ENCODE assay signal across 8 mouse cellular contexts in genomic region chr1:36302957-36303356, GRCm38 (mm10). TPM values are rescaled to one million over a fixed set of nuclear protein-coding genes. Genes with fewer than 3 reads are reported as not detected.
DNase-seq lines count a peak whose midpoint lies in the region; ATAC-seq and TF ChIP-seq lines count a peak whose summit lies in the region.

No protein-coding gene starts in this region.

- H3K9me3 ChIP-seq in heart, embryonic 10.5 days = no peaks in the 10 kb centered on the region
- H3K9me3 ChIP-seq in E14TG2a.4 (ENCODE audit: low read length) = no peaks in the 10 kb centered on the region
- H3K9me3 ChIP-seq in heart, postnatal 0 days (replicated peaks; ENCODE audit: control insufficient read depth, low read length) = no peaks in the 10 kb centered on the region
- no peaks in the 10 kb centered on the region for H3K9me3 ChIP-seq in liver, embryonic 15.5 days (replicated peaks)

- 14% methylated on average over 8 of the region's 9 CpGs for WGBS in heart, embryonic 10.5 days
- WGBS in heart, postnatal 0 days = 15% methylated on average over 9 of the region's 9 CpGs
- 11% methylated on average over 9 of the region's 9 CpGs for WGBS in liver, embryonic 15.5 days (ENCODE audit: insufficient replicate concordance)

- TF ChIP-seq CTCF in E14TG2a.4 (conservative IDR thresholded peaks at IDR 0.05; ENCODE audit: low read length) = no peak
- no peak for TF ChIP-seq CTCF in heart, postnatal 0 days (IDR thresholded peaks at IDR 0.05; ENCODE audit: low read depth)

- H3K9ac ChIP-seq in heart, postnatal 0 days (replicated peaks; ENCODE audit: low read depth, low read length) = peak overlapping the region; percentile 31; the same call in 1 of the 2 replicates
- H3K9ac ChIP-seq in liver, embryonic 15.5 days = no peak overlapping the region

- intact Hi-C loops in heart, postnatal 10 days (cut with DNase I) = no loop called here

- H3K27ac ChIP-seq in heart, embryonic 10.5 days = peak overlapping the region; percentile 77; the same call in 1 of the 2 replicates
- H3K27ac ChIP-seq in heart, postnatal 0 days (ENCODE audit: low read depth) = peak overlapping the region; percentile 79
- no peak overlapping the region for H3K27ac ChIP-seq in liver, embryonic 15.5 days (replicated peaks)

- peaks cover 16% of the 10 kb centered on the region for H3K4me1 ChIP-seq in heart, embryonic 10.5 days
- H3K4me1 ChIP-seq in E14TG2a.4 (replicated peaks; ENCODE audit: low read depth, low read length) = peaks cover 29% of the 10 kb centered on the region
- peaks cover 21% of the 10 kb centered on the region for H3K4me1 ChIP-seq in heart, postnatal 0 days (ENCODE audit: control insufficient read depth, insufficient read depth)
- H3K4me1 ChIP-seq in liver, embryonic 15.5 days (replicated peaks) = peaks cover 3% of the 10 kb centered on the region

- H3K4me3 ChIP-seq in heart, embryonic 10.5 days = peak overlapping the region; percentile 55
- H3K4me3 ChIP-seq in E14TG2a.4 (replicated peaks; ENCODE audit: low read length) = peak overlapping the region; percentile 79
- H3K4me3 ChIP-seq in heart, postnatal 0 days (ENCODE audit: low read depth, low read length) = peak overlapping the region; percentile 30
- peak overlapping the region; percentile 25; the same call in 1 of the 2 replicates for H3K4me3 ChIP-seq in liver, embryonic 15.5 days (replicated peaks)

- peaks cover 60% of the 10 kb centered on the region for H3K27me3 ChIP-seq in heart, embryonic 10.5 days (ENCODE audit: insufficient read depth, poor library complexity, severe bottlenecking)
- peaks cover 71% of the 10 kb centered on the region for H3K27me3 ChIP-seq in E14TG2a.4 (ENCODE audit: insufficient read depth, low read length)
- no peaks in the 10 kb centered on the region for H3K27me3 ChIP-seq in heart, postnatal 0 days (ENCODE audit: control insufficient read depth, insufficient read depth, low read length)
- H3K27me3 ChIP-seq in liver, embryonic 15.5 days = peaks cover 77% of the 10 kb centered on the region

- no peak for ATAC-seq in heart, postnatal 0 days (ENCODE audit: insufficient read depth, low read depth)
- no peak for ATAC-seq in liver, embryonic 15.5 days (ENCODE audit: insufficient read depth)

- H3K36me3 ChIP-seq in heart, embryonic 10.5 days = no peaks in the 10 kb centered on the region
- H3K36me3 ChIP-seq in E14TG2a.4 (ENCODE audit: insufficient read depth, low read length) = no peaks in the 10 kb centered on the region
- no peaks in the 10 kb centered on the region for H3K36me3 ChIP-seq in heart, postnatal 0 days (replicated peaks; ENCODE audit: control insufficient read depth, insufficient read depth, low read length)
- no peaks in the 10 kb centered on the region for H3K36me3 ChIP-seq in liver, embryonic 15.5 days (replicated peaks)

- TF ChIP-seq EP300 in heart, postnatal 0 days (IDR thresholded peaks at IDR 0.05; ENCODE audit: low read depth) = no peak

- DNase-seq in heart, embryonic 10.5 days (ENCODE audit: low spot score) = no peak
- no peak for DNase-seq in heart, postnatal 10 days
- no peak for DNase-seq in heart, postnatal 0 days (ENCODE audit: low spot score)
- no peak for DNase-seq in adrenal gland, postnatal 10 days
- DNase-seq in B cell, adult 2 months = no peak
- DNase-seq in cerebellum, postnatal 10 days = no peak

- H3K4me2 ChIP-seq in heart, postnatal 0 days (ENCODE audit: low read depth, low read length) = peak overlapping the region; percentile 60
- H3K4me2 ChIP-seq in liver, embryonic 15.5 days = peak overlapping the region; percentile 58

RNA-seq across cellular contexts. Expression of gene Arid5a, which starts 4.6 kb away (rescaled TPM):
- 5.3 and 6.7 TPM in 2 replicates for polyA plus RNA-seq in heart, embryonic 10.5 days (2016; fragmentation: Nextera tagmentation; extraction: Ambion mirVana)
- 10 to 100 TPM; 13.8 to 15.2 TPM for total RNA-seq in heart, postnatal 10 days (2021)
- total RNA-seq in heart, postnatal 0 days (2014; rRNA removed; ENCODE audit: low replicate concordance) = 13.7 and 31.1 TPM in 2 replicates
- polyA plus RNA-seq in heart, postnatal 0 days (2015; fragmentation: Nextera tagmentation; extraction: Ambion mirVana) = 6.6 and 8.5 TPM in 2 replicates
- 3.5 and 4.2 TPM in 2 replicates for polyA plus RNA-seq in liver, embryonic 15.5 days (2015; fragmentation: Nextera tagmentation; extraction: Ambion mirVana)
- total RNA-seq in adrenal gland, postnatal 10 days (2021) = 1 to 10 TPM; 8.9 to 9.2 TPM

RNA-seq across cellular contexts. Expression of gene Neurl3, which starts 28.5 kb away (rescaled TPM):
- 1.6 and 2.3 TPM in 2 replicates for polyA plus RNA-seq in heart, embryonic 10.5 days (2016; fragmentation: Nextera tagmentation; extraction: Ambion mirVana)
- 1 to 10 TPM; 3.2 to 6.1 TPM for total RNA-seq in heart, postnatal 10 days (2021)
- 5.7 and 12.9 TPM in 2 replicates for total RNA-seq in heart, postnatal 0 days (2014; rRNA removed; ENCODE audit: low replicate concordance)
- polyA plus RNA-seq in heart, postnatal 0 days (2015; fragmentation: Nextera tagmentation; extraction: Ambion mirVana) = 3.6 and 4.3 TPM in 2 replicates
- 2.4 and 3.0 TPM in 2 replicates for polyA plus RNA-seq in liver, embryonic 15.5 days (2015; fragmentation: Nextera tagmentation; extraction: Ambion mirVana)
- 1 to 10 TPM; 4.9 to 7.4 TPM for total RNA-seq in adrenal gland, postnatal 10 days (2021)

RNA-seq across cellular contexts. Expression of gene Uggt1, which starts 58.4 kb away (rescaled TPM):
- 45.8 and 51.9 TPM in 2 replicates for polyA plus RNA-seq in heart, embryonic 10.5 days (2016; fragmentation: Nextera tagmentation; extraction: Ambion mirVana)
- total RNA-seq in heart, postnatal 10 days (2021) = 10 to 100 TPM; 32.5 to 35.8 TPM
- 26.7 and 58.0 TPM in 2 replicates for total RNA-seq in heart, postnatal 0 days (2014; rRNA removed; ENCODE audit: low replicate concordance)
- polyA plus RNA-seq in heart, postnatal 0 days (2015; fragmentation: Nextera tagmentation; extraction: Ambion mirVana) = 15.4 and 16.0 TPM in 2 replicates
- polyA plus RNA-seq in liver, embryonic 15.5 days (2015; fragmentation: Nextera tagmentation; extraction: Ambion mirVana) = 19.4 and 19.5 TPM in 2 replicates
- total RNA-seq in adrenal gland, postnatal 10 days (2021) = 10 to 100 TPM; 35.2 to 44.5 TPM

Comparison
In these comparisons a context has a peak if more than half of its experiments do, and no peak if none do; other contexts are left out.
1. H3K4me3 ChIP-seq: peak in every context shown above with its lines; median percentile 79 in E14TG2a.4; 55 in heart, embryonic 10.5 days; 30 in heart, postnatal 0 days; 25 in liver, embryonic 15.5 days.